Mouse (Mus musculus) left cerebral cortex, adult 11 months (tissue): Measurements from ENCODE around the gene Sipa1l3.

ENCODE experiments used
- DNase-seq: peaks from one replicate; pipeline ENCODE4 v3.0.0; 2022; ENCODE audit warnings: low spot score

Gene Sipa1l3

DNA sequence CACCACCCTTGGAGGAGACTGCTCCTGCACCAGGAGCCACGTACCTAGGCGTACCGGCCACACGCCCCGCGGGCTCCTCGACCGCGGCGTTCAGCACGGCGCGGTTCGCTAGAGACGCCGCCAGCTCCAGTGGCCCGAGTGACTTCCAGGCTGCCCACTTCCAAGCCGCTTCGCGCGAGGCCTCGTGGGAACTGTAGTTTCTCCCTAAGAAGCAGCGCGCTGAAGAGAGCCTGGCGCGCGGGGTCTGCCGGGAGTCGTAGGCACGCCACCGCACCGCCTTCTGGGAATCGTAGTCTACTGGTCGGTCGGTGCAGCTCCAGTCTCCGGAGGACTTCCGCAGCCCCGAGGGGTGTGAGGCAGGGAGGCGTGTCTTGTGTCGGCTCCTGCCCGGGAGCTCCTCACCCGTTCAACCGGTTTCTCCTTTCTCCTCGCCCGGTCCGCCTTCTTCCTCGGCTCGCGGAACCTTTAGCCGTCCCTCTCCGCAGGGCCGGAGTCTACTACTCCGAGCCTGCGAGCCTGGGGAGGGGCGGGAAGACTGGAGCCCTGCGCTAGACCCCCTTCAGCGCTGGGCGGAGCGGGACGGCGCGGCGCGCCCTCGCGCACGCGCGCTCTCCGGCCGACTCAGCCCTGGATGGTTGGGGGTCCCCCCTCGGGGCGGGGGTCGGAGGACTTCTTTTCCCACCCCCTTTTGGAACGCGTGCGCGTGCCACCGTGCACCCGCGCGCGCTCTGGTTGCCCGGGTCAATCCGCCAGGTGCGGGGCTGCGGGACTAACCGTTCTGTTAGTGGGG is at the start of gene Sipa1l3:
Sipa1l3 (minus strand) TSS at position 221 of the 790 bp plus-strand sequence.
- DNase-seq: peak; percentile 94

DNA sequence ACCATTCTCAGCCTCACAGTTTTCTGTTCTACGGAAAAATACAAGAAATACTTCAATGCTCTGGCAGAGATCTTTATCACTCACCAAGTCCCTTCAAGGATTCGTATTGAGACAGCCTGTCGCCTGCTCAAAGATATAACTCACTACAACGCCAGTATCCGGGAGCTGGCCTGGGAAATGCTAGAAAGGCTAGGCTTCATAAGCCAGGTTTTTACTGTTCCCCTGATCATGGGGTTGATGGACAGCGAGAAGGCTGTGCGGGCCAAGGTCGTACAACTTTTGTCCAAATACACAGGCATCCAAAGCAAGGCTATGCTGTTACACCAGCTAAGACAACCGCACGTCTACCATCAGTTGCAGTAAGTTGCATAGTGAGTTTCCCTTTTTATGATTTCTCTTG is 44.6 kb upstream of the Sipa1l3 start:
- DNase-seq: no peak

DNA sequence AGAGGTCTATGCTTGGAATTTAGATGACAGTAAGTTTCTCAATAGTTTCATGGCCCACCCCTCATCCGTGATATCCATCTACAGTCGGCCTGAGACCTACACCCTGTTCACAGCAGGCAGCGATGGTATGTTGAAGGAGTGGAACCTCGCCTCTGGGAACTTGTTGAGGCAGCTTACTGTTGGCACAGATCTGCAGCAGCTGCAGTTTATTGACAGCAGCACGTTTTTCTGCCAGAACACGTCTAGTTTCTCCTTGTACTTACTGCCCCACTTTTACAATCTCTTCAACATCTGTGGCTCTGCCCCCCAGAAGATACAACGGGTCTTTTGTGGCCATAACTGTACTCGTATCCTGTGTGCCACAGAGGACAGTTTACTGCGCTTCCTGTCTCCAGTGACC is 42.6 kb upstream of the Sipa1l3 start:
- DNase-seq: no peak

- no peak for DNase-seq
These were observed 40.8 kb upstream of the Sipa1l3 start for GRCm38 (mm10) chr7:29559290-29559689.

DNA sequence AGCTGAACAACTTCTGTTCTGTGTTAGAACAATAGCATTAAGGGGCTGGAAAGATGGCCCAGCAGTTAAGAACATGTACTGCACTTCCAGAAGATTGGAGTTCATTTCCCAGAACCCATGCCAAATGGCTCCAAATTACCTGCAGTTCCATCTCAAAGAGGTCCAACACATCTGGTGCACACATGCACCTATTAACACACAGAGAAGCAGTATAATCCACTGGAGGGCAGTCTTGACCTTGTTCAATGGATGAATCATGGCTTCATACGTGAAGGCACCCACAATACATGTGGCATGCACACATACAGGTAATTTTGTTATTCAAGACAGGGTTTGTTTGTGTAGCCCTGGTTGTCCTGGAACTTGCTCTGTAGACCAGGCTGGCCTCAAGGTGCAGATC is 40.3 kb upstream of the Sipa1l3 start:
- no peak for DNase-seq

- no peak for DNase-seq
These were observed 37.8 kb upstream of the Sipa1l3 start for GRCm38 (mm10) chr7:29556283-29556682.

GRCm38 (mm10) chr7:29555521-29555920 is 37.1 kb upstream of the Sipa1l3 start:
- no peak for DNase-seq

- no peak for DNase-seq
These were observed 36.6 kb upstream of the Sipa1l3 start for GRCm38 (mm10) chr7:29555051-29555450.

- no peak for DNase-seq
These were observed 32.2 kb upstream of the Sipa1l3 start for GRCm38 (mm10) chr7:29550691-29551090.

DNA sequence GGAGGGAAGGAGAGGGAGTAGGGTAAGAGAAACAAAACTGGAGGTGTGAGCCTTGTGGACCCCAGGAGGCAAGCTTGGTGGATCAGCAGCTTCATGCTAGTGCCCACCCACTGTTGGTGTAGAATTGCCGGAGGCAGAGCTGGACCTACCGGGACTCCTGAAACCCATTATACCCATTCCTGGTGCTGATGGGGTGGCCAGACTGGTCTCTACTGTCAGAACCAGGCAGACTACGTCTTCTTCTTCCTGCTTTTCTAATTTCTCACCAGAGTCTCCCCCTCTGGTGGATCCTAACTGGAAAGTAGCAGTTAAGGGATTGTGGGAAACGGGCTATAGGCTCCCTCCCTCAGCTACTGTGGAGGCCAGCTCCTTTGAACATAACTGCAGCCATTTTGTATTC is 23.2 kb upstream of the Sipa1l3 start:
- no peak for DNase-seq

- no peak for DNase-seq
These were observed 22.7 kb upstream of the Sipa1l3 start for GRCm38 (mm10) chr7:29541186-29541585.

- DNase-seq: no peak
These were observed 22.2 kb upstream of the Sipa1l3 start for GRCm38 (mm10) chr7:29540631-29541030.

- peak; percentile 48 for DNase-seq
These were observed 5.3 kb upstream of the Sipa1l3 start for GRCm38 (mm10) chr7:29523700-29524099.

GRCm38 (mm10) chr7:29521841-29522575 is 3.6 kb upstream of the Sipa1l3 start:
- peak; percentile 67 for DNase-seq

- no peak for DNase-seq
These were observed 2.9 kb upstream of the Sipa1l3 start for GRCm38 (mm10) chr7:29521365-29521764.

DNA sequence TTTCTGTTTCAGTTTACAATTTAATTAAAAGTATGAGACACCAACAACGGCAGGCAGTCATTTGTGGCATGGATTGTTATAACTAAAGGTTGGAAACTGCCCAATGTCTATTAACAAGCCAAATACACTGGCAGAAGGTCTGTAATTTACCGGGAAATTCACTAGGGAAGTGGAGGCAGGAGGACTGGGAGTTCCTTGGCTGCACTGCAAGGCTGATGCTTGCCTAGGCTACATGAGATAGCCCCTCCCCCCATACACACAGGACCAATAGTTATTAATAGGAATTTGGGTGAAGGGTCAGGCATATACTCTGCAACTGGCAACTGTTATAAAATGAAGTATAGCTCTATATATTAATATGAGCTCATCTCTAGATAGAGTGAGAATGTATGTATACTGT is 2.4 kb upstream of the Sipa1l3 start:
- DNase-seq: no peak

GRCm38 (mm10) chr7:29519211-29519550 is 740 bp upstream of the Sipa1l3 start:
- DNase-seq: no peak

GRCm38 (mm10) chr7:29518054-29518420 is 404 bp downstream of the Sipa1l3 start:
- no peak for DNase-seq

DNA sequence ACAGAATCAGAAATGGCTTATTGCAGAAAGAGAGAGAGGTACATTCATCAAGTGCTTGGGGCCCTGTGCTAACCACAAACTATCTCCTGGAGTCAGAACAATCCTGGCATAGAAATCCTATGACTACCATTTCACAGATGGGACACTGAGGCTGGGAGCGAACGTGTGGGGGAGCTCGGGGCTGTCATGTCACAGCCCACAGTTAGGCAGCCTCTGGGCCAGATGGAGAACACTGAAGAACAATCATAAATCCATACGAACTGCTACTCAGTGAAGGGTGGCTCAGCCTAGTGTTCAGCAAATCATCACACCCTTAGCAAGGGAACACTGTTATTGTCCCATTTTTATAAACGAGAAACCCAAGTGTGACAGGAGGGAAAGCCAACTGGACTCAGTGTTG is 1.3 kb downstream of the Sipa1l3 start:
- no peak for DNase-seq

GRCm38 (mm10) chr7:29515652-29516051 is 2.8 kb downstream of the Sipa1l3 start:
- no peak for DNase-seq

- no peak for DNase-seq
These were observed 5.7 kb downstream of the Sipa1l3 start for GRCm38 (mm10) chr7:29512729-29513128.

DNA sequence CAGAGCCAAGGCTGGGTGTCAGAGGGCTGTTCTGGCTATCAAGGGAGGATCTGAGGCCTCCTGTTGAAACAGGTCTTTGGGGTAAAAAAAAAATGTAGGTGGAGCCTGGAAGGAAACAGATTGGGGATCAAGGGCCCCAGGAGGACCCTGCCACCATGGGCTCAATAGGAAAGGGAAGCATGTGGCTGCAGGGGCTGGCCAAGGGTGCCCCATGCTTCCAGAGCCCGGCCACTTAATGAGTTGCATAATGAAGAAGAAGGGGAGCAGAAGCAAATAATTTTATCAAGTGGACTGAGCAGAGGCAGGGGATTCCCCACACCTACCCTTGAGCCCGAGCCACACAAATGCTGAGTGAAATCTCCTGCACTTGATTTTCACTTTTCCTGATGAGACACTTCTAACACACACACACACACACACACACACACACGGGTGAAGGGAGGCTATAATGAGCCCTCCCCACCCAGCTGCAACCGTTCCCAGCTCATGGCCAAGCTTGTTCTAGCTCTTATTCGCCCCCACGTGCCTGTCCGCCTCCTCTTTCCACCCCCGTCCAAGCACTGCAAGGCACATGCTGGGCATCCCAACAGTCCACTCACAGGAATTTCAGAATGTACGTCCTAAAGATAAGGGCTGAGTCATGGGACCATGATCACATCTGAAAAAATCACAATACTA is 6.7 kb downstream of the Sipa1l3 start:
- no peak for DNase-seq

DNA sequence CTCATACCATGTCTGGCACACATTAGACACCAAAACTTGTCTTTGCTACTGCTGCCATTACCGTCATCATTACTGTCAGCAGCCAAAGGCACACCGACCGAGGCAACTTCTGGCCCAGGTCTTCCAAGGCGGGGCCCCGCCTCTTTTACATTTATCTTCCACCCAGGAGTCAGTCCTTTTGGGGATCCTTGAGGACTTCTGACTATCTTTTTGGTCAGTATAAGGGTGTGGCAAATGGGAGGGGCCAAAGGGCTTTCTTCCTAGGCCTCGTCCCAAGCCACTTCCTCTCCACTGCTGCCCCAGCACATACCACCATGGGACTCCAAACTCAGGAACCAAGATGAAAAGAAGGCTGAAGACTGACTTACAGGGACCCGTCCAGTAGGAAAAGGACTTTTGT is 9.9 kb downstream of the Sipa1l3 start:
- DNase-seq: no peak
